Mouse (Mus musculus) spleen, postnatal 14 days (tissue): ENCODE measurements at regions not wholly inside any gene's neighbourhood (a gene's known extent, or its start where the extent isn't known, plus 50 kb on each side); places are given as distances from the start of the nearest gene placed in this dataset.
A peak's percentile ranks its signal among the peaks of the same experiment; 100 is the strongest.

Source experiments
- DNase-seq, 2 experiments: peaks; one replicate each; pipeline ENCODE4 v3.0.0; 2021 to 2022; ENCODE audit warnings: low spot score in 2 of 2

- DNase-seq = no peak
Observed at GRCm38 (mm10) chr13:39127942-39128341, 167.3 kb upstream of the Slc35b3 start.

GRCm38 (mm10) chr13:39092058-39092457, 131.4 kb upstream of the Slc35b3 start:
- DNase-seq = no peak

- DNase-seq = no peak
Observed at GRCm38 (mm10) chr13:39084544-39084943, 123.9 kb upstream of the Slc35b3 start.

- DNase-seq = no peak
Observed at GRCm38 (mm10) chr13:39074211-39074610, 113.5 kb upstream of the Slc35b3 start.

GRCm38 (mm10) chr13:39032263-39032662, 71.6 kb upstream of the Slc35b3 start:
- no peak for DNase-seq

GRCm38 (mm10) chr13:39020168-39020567, 59.5 kb upstream of the Slc35b3 start:
- DNase-seq = no peak

GRCm38 (mm10) chr13:39011696-39012095, 51.0 kb upstream of the Slc35b3 start:
- DNase-seq = peak in 1 of 2 experiments; percentile 34
